ENCODE assay signal across 10 mouse cellular contexts in the genomic region with DNA sequence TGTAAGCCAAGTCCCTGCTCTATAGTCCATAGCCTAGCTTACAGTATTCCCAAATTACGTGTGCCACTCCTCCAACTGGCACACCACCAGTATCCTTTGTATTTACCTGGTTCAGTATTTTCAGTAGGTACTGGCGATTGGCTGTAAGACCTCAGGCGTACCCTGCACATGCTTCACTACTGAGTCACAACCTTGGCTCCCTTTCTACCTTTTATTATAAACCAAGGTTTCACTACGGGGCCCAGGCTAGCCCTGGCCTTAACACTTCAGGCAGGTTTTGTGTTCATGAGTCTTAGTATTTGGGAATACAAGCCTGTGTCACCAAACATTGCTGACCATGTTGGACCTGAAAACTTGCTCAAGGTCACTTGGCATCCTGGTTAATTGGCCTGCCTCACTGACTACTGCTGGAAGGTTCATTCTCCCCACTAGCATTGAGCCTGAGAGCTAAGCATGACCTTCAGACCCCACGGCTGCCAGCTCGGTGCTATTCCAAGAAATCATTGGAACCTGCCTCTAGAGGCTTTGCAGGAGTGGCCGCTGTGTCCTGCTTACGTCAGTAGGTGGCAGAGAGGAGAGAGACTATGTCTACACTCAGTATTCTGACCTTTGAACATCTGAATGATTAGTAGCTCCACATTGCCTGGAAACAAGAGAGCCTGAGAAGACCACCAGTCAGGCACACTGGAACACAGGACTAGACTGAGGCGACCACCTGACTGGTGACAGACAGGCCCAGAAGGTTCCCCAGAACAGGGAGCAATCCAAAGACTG.
DNase-seq lines count a peak whose midpoint lies in the region; ATAC-seq and TF ChIP-seq lines count a peak whose summit lies in the region.
"Had no signal": no experiment of that assay in that cellular context is flagged by ENCODE, and none has a peak within 500 bp of the region (broad histone marks: within the 10 kb centered on the region; RNA-seq: fewer than 3 reads in every experiment).

No protein-coding gene starts in this region.

- TF ChIP-seq RAD21 in CH12.LX (IDR thresholded peaks at IDR 0.05; ENCODE audit: low read depth, low read length): no peak; the same call in none of the 2 replicates

- no peak for TF ChIP-seq CTCF in cerebellum, adult 2 months (IDR thresholded peaks at IDR 0.05; ENCODE audit: borderline replicate concordance, insufficient read depth, low read depth, low read length)
- peak; percentile 12 to 45; a peak in 2 of 4 replicates for TF ChIP-seq CTCF in CH12.LX (conservative IDR thresholded peaks at IDR 0.05 in 1 of 2, IDR thresholded peaks at IDR 0.05 in 1 of 2; ENCODE audit: low read depth in 2 of 2, low read length in 2 of 2)

- H3K4me3 ChIP-seq in cerebellum, adult 2 months (replicated peaks; ENCODE audit: insufficient read depth, low read depth, low read length): no peak overlapping the region
- H3K4me3 ChIP-seq in CH12.LX (replicated peaks in 1 of 3; ENCODE audit: low read depth in 2 of 3, low read length in 2 of 3, poor library complexity in 1 of 3): no peak overlapping the region
- no peak overlapping the region for H3K4me3 ChIP-seq in heart, embryonic 14.5 days (ENCODE audit: control insufficient read depth in 1 of 2, insufficient read depth in 1 of 2, low read depth in 1 of 2, low read length in 2 of 2)
- H3K4me3 ChIP-seq: neural tube, embryonic 12.5 days had no signal

- peak overlapping the region; percentile 19 for H3K27ac ChIP-seq in cerebellum, adult 2 months (ENCODE audit: insufficient read depth, low read length)
- no peak overlapping the region for H3K27ac ChIP-seq in CH12.LX (ENCODE audit: insufficient read depth, low read depth)
- no peak overlapping the region for H3K27ac ChIP-seq in heart, embryonic 14.5 days (replicated peaks in 1 of 2; ENCODE audit: control insufficient read depth in 1 of 2, insufficient read depth in 1 of 2, low read depth in 2 of 2, low read length in 2 of 2)
- H3K27ac ChIP-seq: neural tube, embryonic 12.5 days had no signal

- ATAC-seq in heart, embryonic 14.5 days (ENCODE audit: insufficient number of reproducible peaks, insufficient read depth, low FRiP score, low read depth): 0 out of 2 replicates have a peak, but pooled peaks have one; percentile 26
- ATAC-seq: inflammation-experienced regulatory T-cells, adult 6 months had no signal

- H3K4me2 ChIP-seq in CH12.LX (ENCODE audit: insufficient read depth, low read depth, poor library complexity, severe bottlenecking): no peak overlapping the region
- no peak overlapping the region for H3K4me2 ChIP-seq in heart, embryonic 14.5 days (ENCODE audit: low read length)
- H3K4me2 ChIP-seq: neural tube, embryonic 12.5 days had no signal

- dilution Hi-C loops in CH12.LX (cut with MboI; ENCODE audit: extremely low pct_ligation_motif_present, extremely low pct_unique_long_range_greater_than_20kb, low sequenced_read_pairs): no loop called here

- peaks cover 0 to 5% of the 10 kb centered on the region in 2 experiments for H3K36me3 ChIP-seq in CH12.LX (replicated peaks in 1 of 2; ENCODE audit: control insufficient read depth in 1 of 2, insufficient read depth in 1 of 2, low read length in 1 of 2)
- peaks cover 27% of the 10 kb centered on the region for H3K36me3 ChIP-seq in heart, embryonic 14.5 days (ENCODE audit: control insufficient read depth, insufficient read depth, low read length)

- DNase-seq in cerebellum, adult 2 months: no peak
- DNase-seq in cerebellum, postnatal 4 days (ENCODE audit: low spot score in 2 of 2): no peak
- DNase-seq in CH12.LX (ENCODE audit: extremely low read depth): no peak
- peak; percentile 26 for DNase-seq in kidney, postnatal 10 days
- no peak for DNase-seq in ovary, adult 18-20 months (ENCODE audit: low spot score)
- no peak for DNase-seq in cerebellum, adult 9-10 months
- DNase-seq in right cerebral cortex, adult 18-20 months: no peak

- no peak for TF ChIP-seq EP300 in CH12.LX (IDR thresholded peaks at IDR 0.05; ENCODE audit: low read length)

- WGBS in cerebellum, adult 2 months: 48% methylated on average over 9 of the region's 9 CpGs
- WGBS in heart, embryonic 14.5 days: 68% methylated on average over 9 of the region's 9 CpGs

- no peaks in the 10 kb centered on the region for H3K9me3 ChIP-seq in CH12.LX (replicated peaks; ENCODE audit: low read length)
- no peaks in the 10 kb centered on the region for H3K9me3 ChIP-seq in heart, embryonic 14.5 days (ENCODE audit: control insufficient read depth, low read length)
- H3K9me3 ChIP-seq: neural tube, embryonic 12.5 days had no signal

- peaks cover 15% of the 10 kb centered on the region for H3K4me1 ChIP-seq in cerebellum, adult 2 months (ENCODE audit: control insufficient read depth, insufficient read depth, low read length)
- 0 out of 4 replicates have a peak, but pooled peaks cover 0 to 6% of the 10 kb centered on the region in 2 experiments for H3K4me1 ChIP-seq in CH12.LX (ENCODE audit: control insufficient read depth in 1 of 2, insufficient read depth in 2 of 2)
- no peaks in the 10 kb centered on the region for H3K4me1 ChIP-seq in heart, embryonic 14.5 days (ENCODE audit: control insufficient read depth in 2 of 2, insufficient read depth in 2 of 2, low read length in 2 of 2)
- H3K4me1 ChIP-seq: neural tube, embryonic 12.5 days had no signal

- no peaks in the 10 kb centered on the region for H3K79me2 ChIP-seq in CH12.LX (replicated peaks; ENCODE audit: control insufficient read depth, extremely low read depth, insufficient read depth, poor library complexity, severe bottlenecking)

- H3K27me3 ChIP-seq in cerebellum, adult 2 months (ENCODE audit: control insufficient read depth, insufficient read depth, low read length): no peaks in the 10 kb centered on the region
- no peaks in the 10 kb centered on the region for H3K27me3 ChIP-seq in CH12.LX (replicated peaks)
- no peaks in the 10 kb centered on the region for H3K27me3 ChIP-seq in heart, embryonic 14.5 days (ENCODE audit: control insufficient read depth, insufficient read depth, low read length)
- H3K27me3 ChIP-seq: neural tube, embryonic 12.5 days had no signal

- H3K9ac ChIP-seq in CH12.LX (ENCODE audit: insufficient read depth, low read depth): no peak overlapping the region
- no peak overlapping the region for H3K9ac ChIP-seq in heart, embryonic 14.5 days (ENCODE audit: low read length)
- H3K9ac ChIP-seq: neural tube, embryonic 12.5 days had no signal

- in situ Hi-C loops in CH12.LX (cut with MboI; ENCODE audit: low pct_ligation_motif_present, low pct_unique_long_range_greater_than_20kb, low sequenced_read_pairs): no loop called here

- TF ChIP-seq POLR2A in cerebellum, adult 2 months (IDR thresholded peaks at IDR 0.05; ENCODE audit: borderline replicate concordance, insufficient read depth, low read length): no peak
- no peak for TF ChIP-seq POLR2A in CH12.LX (IDR thresholded peaks at IDR 0.05; ENCODE audit: low read depth, low read length)

TF ChIP-seq in CH12.LX, 34 proteins besides CTCF, POLR2A, EP300 and RAD21:
- TF ChIP-seq SMC3 (IDR thresholded peaks at IDR 0.05; ENCODE audit: low read depth, low read length) (peak; percentile 17; the same call in 1 of the 2 replicates), TCF12 (IDR thresholded peaks at IDR 0.05; ENCODE audit: low read depth, low read length) (no peak)
TF ChIP-seq in CH12.LX: peak in this region for 1.
